Mouse (Mus musculus) stomach, embryonic 16.5 days (tissue): Measurements from ENCODE around the gene Usp3. TPM values are rescaled to one million over a fixed set of nuclear protein-coding genes. Genes with fewer than 3 reads are reported as not detected.

Experiments used
- ATAC-seq: fragments of 200-750 bp; cut with Nextera tagmentation; 2 replicates; pipeline ENCODE4 v1.8.0; 2017; ENCODE audit warnings: moderate number of reproducible peaks, moderate TSS enrichment; ENCODE audit not compliant: insufficient read depth, low FRiP score
- H3K27ac ChIP-seq: fragments of 300-500 bp; sonication (generic); 2 replicates; pipeline ENCODE4 v1.5.1; 2014; ENCODE audit warnings: low read length
- H3K27me3 ChIP-seq: fragments of 300-500 bp; sonication (generic); 2 replicates; pipeline ENCODE4 v1.6.1; 2014; ENCODE audit warnings: low read length, control low read depth, mixed read lengths; ENCODE audit not compliant: control insufficient read depth, insufficient read depth
- H3K36me3 ChIP-seq: fragments of 300-500 bp; sonication (generic); 2 replicates; pipeline ENCODE4 v1.6.1; 2014; ENCODE audit warnings: low read length; ENCODE audit not compliant: control insufficient read depth, insufficient read depth
- H3K4me1 ChIP-seq: fragments of 300-500 bp; sonication (generic); 2 replicates; pipeline ENCODE4 v1.6.1; 2014; ENCODE audit warnings: low read length, control low read depth, mixed read lengths; ENCODE audit not compliant: control insufficient read depth, insufficient read depth
- H3K4me2 ChIP-seq: fragments of 300-500 bp; sonication (generic); 2 replicates; pipeline ENCODE4 v1.6.1; 2014; ENCODE audit warnings: low read depth, low read length, mixed read lengths
- H3K4me3 ChIP-seq: fragments of 300-500 bp; sonication (generic); replicated peaks from 2 replicates; pipeline ENCODE4 v1.5.1; 2014; ENCODE audit warnings: mild to moderate bottlenecking, low read length
- H3K9ac ChIP-seq: fragments of 300-500 bp; sonication (generic); 2 replicates; pipeline ENCODE4 v1.6.1; 2014; ENCODE audit warnings: low read length
- H3K9me3 ChIP-seq: fragments of 300-500 bp; sonication (generic); replicated peaks from 2 replicates; pipeline ENCODE4 v1.6.1; 2016; ENCODE audit warnings: low read length, control low read depth; ENCODE audit not compliant: control insufficient read depth
- WGBS: fragments of 180-500 bp; shearing (Covaris S2); extraction: QIAGEN DNeasy Blood & Tissue Kit; methylation state at CpG from one replicate; pipeline ENCODE4 v1.1.7; 2014; 5-methylcytosine and 5-hydroxymethylcytosine counted together
- polyA plus RNA-seq: library from polyadenylated mRNA; unstranded; fragments of >200 nt; fragmentation: Nextera tagmentation; extraction: Ambion mirVana; gene quantifications from 2 replicates; pipeline ENCODE4 v1.2.1, GENCODE M21; 2015

Gene Usp3
- polyA plus RNA-seq, 1 experiment from 2014 or later: 54.5 TPM

DNA sequence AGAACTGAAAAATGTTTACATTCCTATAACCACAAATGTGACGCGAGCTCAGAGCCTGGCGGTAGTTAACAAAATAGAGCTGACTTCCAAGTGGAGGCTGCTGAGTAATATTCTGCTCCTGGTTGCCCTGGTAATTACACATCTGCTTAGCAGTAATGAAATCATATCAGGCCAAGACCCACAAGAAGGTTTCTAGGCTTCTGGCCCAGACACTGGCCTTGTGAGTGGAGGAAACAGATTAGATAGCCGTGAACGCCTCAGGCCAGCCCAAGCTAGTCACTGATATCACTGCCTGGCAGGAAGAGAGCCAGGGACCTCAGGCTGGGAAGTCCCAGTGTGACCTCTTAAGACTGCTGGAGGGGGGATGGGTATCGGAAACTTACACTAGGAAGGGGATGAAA, 27.6 kb upstream of the Usp3 start:
- Histone ChIP-seq H3K27me3 (no peaks in the 10 kb centered on the region), H3K27ac (peak overlapping the region; percentile 89), H3K9me3 (no peaks in the 10 kb centered on the region), H3K9ac (peak overlapping the region; percentile 2; the same call in 1 of the 2 replicates), H3K36me3 (no peaks in the 10 kb centered on the region), H3K4me3 (no peak overlapping the region), H3K4me2 (peak overlapping the region; percentile 0; the same call in 1 of the 2 replicates), H3K4me1 (peaks cover 29% of the 10 kb centered on the region)
- 7% methylated on average over 6 of the region's 6 CpGs for WGBS
- peak; percentile 89 for ATAC-seq

DNA sequence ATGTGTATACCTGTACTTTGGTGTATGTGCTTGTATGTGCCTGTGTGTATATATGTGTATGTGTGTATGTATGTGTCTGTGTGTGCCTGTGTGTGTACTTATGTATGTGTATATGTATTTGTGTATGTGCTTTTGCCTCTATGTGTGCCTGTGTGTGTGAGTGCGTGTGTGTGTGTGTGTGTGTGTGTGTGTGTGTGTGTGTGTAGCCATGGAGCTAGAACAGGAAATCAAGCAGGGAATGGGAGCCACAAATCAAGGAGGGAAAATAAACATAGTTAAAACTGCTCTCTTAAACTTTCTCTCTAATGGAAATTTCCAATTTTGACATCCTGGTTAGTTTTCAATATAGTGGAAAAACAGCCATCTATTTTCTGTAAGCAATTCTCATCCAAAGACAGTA, 27.1 kb upstream of the Usp3 start:
- Histone ChIP-seq H3K4me2 (no peak overlapping the region), H3K36me3 (no peaks in the 10 kb centered on the region), H3K4me3 (no peak overlapping the region), H3K27ac (peak overlapping the region; percentile 89), H3K9me3 (no peaks in the 10 kb centered on the region), H3K9ac (no peak overlapping the region), H3K4me1 (peaks cover 26% of the 10 kb centered on the region), H3K27me3 (no peaks in the 10 kb centered on the region)
- 50% methylated on average over 1 of the region's 1 CpGs for WGBS
- ATAC-seq: no peak

DNA sequence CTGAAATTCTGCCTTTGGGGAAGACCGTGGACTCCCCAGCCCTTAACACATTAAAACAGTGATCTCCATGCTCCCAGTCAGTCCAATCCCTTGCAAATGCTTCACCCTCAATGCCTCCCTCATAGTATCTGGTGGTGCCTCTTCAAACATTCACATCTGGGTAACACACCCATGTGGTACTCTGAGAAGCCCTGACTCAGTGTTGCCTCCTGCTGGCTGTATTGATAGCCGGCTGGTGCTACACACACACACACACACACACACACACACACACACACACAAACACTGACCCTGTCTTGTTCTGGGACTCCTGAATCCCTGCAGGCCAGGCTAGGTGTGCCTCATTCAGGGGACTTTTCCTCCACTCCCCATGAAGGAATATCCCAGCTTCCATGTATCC, 24.9 kb upstream of the Usp3 start:
- 92% methylated on average over 2 of the region's 2 CpGs for WGBS
- no peak for ATAC-seq
- H3K27ac ChIP-seq: no peak overlapping the region
- no peak overlapping the region for H3K4me2 ChIP-seq
- no peaks in the 10 kb centered on the region for H3K9me3 ChIP-seq
- no peak overlapping the region for H3K4me3 ChIP-seq
- H3K27me3 ChIP-seq: no peaks in the 10 kb centered on the region
- H3K36me3 ChIP-seq: no peaks in the 10 kb centered on the region
- H3K9ac ChIP-seq: no peak overlapping the region
- H3K4me1 ChIP-seq: peaks cover 30% of the 10 kb centered on the region

DNA sequence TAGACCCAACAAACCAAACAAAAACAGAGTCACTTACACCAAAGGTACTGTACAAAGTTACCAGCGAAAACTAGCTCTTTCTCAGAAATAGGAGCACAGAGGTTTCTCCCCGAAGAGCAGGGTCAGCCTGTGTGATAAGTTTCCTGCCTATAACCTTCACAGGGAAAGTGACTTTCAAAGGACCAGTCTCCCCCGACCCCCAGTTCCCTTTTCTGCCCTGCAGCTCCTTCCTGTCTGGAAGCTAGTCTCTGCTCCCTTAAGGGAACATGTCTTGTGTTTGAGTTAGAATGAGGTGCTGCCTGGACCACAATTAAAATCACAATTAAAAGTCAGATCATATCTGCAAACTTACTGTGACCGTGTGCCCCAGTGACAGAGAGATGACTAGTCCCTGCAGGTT, 23.9 kb upstream of the Usp3 start:
- ATAC-seq: no peak
- H3K4me1 ChIP-seq: peaks cover 30% of the 10 kb centered on the region
- no peaks in the 10 kb centered on the region for H3K27me3 ChIP-seq
- H3K4me3 ChIP-seq: no peak overlapping the region
- no peak overlapping the region for H3K4me2 ChIP-seq
- H3K36me3 ChIP-seq: no peaks in the 10 kb centered on the region
- WGBS: 64% methylated on average over 4 of the region's 4 CpGs
- no peaks in the 10 kb centered on the region for H3K9me3 ChIP-seq
- no peak overlapping the region for H3K9ac ChIP-seq
- no peak overlapping the region for H3K27ac ChIP-seq

DNA sequence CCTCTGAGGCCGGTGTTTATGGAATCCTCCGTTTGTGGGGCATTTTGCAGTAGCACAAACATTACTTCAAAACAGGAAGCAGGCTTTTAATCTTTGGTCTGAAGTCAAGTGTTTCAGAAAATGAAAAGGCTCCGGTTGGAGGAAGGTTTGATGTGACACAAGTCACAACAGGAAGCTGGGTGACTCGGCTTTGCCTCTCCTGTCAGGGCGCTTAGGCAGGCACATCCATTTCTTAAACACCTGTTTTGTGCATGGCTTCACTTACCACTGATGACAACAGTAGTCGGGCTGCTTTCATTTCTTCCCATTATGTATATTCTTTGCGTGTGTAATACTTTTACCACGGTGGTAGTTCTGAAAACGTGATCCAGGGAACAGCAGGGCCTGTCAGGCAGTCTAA, 22.2 kb upstream of the Usp3 start:
- peaks cover 14% of the 10 kb centered on the region; the same call in 1 of the 2 replicates for H3K4me1 ChIP-seq
- H3K27ac ChIP-seq: no peak overlapping the region
- ATAC-seq: no peak
- no peaks in the 10 kb centered on the region for H3K36me3 ChIP-seq
- H3K4me2 ChIP-seq: no peak overlapping the region
- no peak overlapping the region for H3K9ac ChIP-seq
- no peaks in the 10 kb centered on the region for H3K9me3 ChIP-seq
- WGBS: 53% methylated on average over 9 of the region's 9 CpGs
- no peaks in the 10 kb centered on the region for H3K27me3 ChIP-seq
- no peak overlapping the region for H3K4me3 ChIP-seq

GRCm38 (mm10) chr9:66614547-66614946, 21.6 kb upstream of the Usp3 start:
- Histone ChIP-seq H3K9ac (no peak overlapping the region), H3K27ac (0 out of 2 replicates have a peak overlapping the region, but pooled peaks have one; percentile 45), H3K9me3 (no peaks in the 10 kb centered on the region), H3K36me3 (no peaks in the 10 kb centered on the region), H3K4me3 (no peak overlapping the region), H3K4me1 (peaks cover 8% of the 10 kb centered on the region; the same call in 1 of the 2 replicates), H3K27me3 (no peaks in the 10 kb centered on the region), H3K4me2 (no peak overlapping the region)
- WGBS: 75% methylated on average over 7 of the region's 7 CpGs
- no peak for ATAC-seq

DNA sequence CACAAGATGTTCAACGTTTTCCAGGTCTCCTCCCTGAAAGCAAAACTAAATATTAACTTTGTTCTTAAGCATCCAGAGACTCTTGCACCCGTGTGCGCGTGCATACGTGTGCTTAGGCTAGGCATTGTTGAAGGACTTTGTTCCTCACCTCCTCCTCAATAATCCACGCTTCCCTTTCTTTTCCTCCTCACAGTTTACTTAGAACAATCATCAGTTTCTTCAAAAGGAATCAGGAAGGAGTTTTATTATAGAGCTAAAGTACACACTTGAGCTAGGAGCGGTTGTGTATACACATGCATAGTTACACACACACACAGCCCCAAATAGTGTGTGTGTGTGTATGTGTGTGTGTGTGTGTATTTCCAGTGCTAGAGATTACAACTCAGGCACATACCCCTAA, 20.7 kb upstream of the Usp3 start:
- Histone ChIP-seq H3K27ac (peak overlapping the region; percentile 45; the same call in 1 of the 2 replicates), H3K27me3 (no peaks in the 10 kb centered on the region), H3K4me3 (no peak overlapping the region), H3K36me3 (no peaks in the 10 kb centered on the region), H3K4me2 (no peak overlapping the region), H3K4me1 (peaks cover 6% of the 10 kb centered on the region; the same call in 1 of the 2 replicates), H3K9ac (no peak overlapping the region), H3K9me3 (no peaks in the 10 kb centered on the region)
- peak; percentile 64; the same call in 1 of the 2 replicates for ATAC-seq
- 51% methylated on average over 7 of the region's 7 CpGs for WGBS

DNA sequence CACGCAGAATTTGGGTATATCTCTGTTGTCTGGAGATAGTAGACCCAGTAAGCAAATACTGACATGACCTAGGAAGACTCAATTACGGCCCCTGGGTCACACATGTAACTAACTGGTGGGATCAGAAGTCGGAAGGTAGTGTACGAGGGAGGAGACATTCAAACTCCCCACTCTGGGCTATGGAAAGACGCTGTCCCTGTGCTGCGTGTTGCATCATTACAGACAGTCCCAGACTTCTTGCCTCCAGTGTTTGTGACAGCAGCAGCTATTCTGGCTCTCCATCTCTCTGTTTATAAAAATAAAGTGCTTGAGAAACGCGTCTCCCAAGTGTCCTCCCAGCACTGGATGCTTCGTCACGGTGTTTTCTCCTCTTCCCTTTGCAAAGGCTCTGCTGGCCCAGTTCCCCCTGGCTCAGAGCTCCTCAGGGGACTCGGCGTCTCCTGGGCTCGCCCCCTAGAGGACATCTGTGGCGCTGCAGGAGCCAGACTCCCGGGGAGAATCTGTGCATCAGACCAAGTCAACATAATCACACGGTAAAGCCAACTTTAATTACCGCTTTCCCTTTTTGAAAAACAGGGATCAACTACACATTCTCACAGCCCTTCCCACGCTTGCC, 18.6 kb upstream of the Usp3 start:
- Histone ChIP-seq H3K4me2 (peak overlapping the region; percentile 41; the same call in 1 of the 2 replicates), H3K27ac (peak overlapping the region; percentile 7; the same call in 1 of the 2 replicates), H3K27me3 (no peaks in the 10 kb centered on the region), H3K9me3 (no peaks in the 10 kb centered on the region), H3K4me3 (peak overlapping the region; percentile 21), H3K4me1 (peaks cover 6% of the 10 kb centered on the region; the same call in 1 of the 2 replicates), H3K36me3 (no peaks in the 10 kb centered on the region), H3K9ac (0 out of 2 replicates have a peak overlapping the region, but pooled peaks have one; percentile 43)
- peak; percentile 75 for ATAC-seq
- 17% methylated on average over 18 of the region's 18 CpGs for WGBS

DNA sequence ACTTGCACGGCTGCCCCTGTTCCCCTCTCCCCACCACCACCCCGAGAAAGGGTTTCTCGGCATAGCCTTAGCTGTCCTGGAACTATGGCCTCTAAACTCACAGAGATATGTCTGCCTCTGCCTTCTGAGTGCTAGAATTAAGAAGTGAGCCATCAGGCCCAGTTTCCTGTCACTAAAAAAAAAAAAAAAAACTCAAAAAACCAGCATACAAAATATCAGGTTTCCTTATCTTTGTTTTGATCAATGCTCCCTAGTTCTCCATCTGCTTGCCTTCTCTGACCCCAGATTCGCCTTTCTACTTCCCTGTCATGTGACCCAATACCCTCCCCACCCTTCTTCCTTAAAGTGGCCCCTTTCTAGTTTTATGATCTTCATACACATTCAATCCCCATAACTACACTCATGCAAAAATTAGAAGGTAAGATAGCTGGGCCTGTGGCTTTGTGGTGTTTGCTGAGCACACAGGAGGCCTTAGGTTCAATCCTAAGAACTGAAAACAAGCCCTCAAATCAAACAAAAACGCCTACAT, 15.9 kb upstream of the Usp3 start:
- no peak for ATAC-seq
- WGBS: 70% methylated on average over 5 of the region's 5 CpGs
- no peaks in the 10 kb centered on the region for H3K36me3 ChIP-seq
- H3K9ac ChIP-seq: no peak overlapping the region
- H3K4me2 ChIP-seq: no peak overlapping the region
- 0 out of 2 replicates have a peak, but pooled peaks cover under 1% of the 10 kb centered on the region for H3K4me1 ChIP-seq
- H3K4me3 ChIP-seq: no peak overlapping the region
- H3K27ac ChIP-seq: no peak overlapping the region
- no peaks in the 10 kb centered on the region for H3K9me3 ChIP-seq
- no peaks in the 10 kb centered on the region for H3K27me3 ChIP-seq
